Mouse (Mus musculus) midbrain, embryonic 16.5 days (tissue): ENCODE results near the gene Vmn2r2. TPM values are rescaled to one million over a fixed set of nuclear protein-coding genes. Genes with fewer than 3 reads are reported as not detected.

Experiments used
- ATAC-seq: fragments of 200-750 bp; cut with Nextera tagmentation; 2 replicates; pipeline ENCODE4 v1.8.0; 2017; ENCODE audit warnings: moderate TSS enrichment
- H3K27ac ChIP-seq: fragments of 300-500 bp; sonication (generic); 2 replicates; pipeline ENCODE4 v1.5.1; 2014; ENCODE audit warnings: mild to moderate bottlenecking, low read length, mixed read lengths
- H3K27me3 ChIP-seq: fragments of 300-500 bp; sonication (generic); 2 replicates; pipeline ENCODE4 v1.6.1; 2014; ENCODE audit warnings: low read depth, low read length, mixed read lengths; ENCODE audit not compliant: control insufficient read depth, insufficient read depth
- H3K36me3 ChIP-seq: fragments of 300-500 bp; sonication (generic); 2 replicates; pipeline ENCODE4 v1.6.1; 2014; ENCODE audit warnings: mild to moderate bottlenecking, low read length, moderate library complexity, mixed read lengths; ENCODE audit not compliant: control insufficient read depth, insufficient read depth
- H3K4me1 ChIP-seq: fragments of 300-500 bp; sonication (generic); 2 replicates; pipeline ENCODE4 v1.6.1; 2014; ENCODE audit warnings: mild to moderate bottlenecking, low read length, mixed read lengths; ENCODE audit not compliant: control insufficient read depth, insufficient read depth
- H3K4me2 ChIP-seq: fragments of 300-500 bp; sonication (generic); 2 replicates; pipeline ENCODE4 v1.6.1; 2014; ENCODE audit warnings: mild to moderate bottlenecking, low read length, mixed read lengths
- H3K4me3 ChIP-seq: fragments of 300-500 bp; sonication (generic); 2 replicates; pipeline ENCODE4 v1.5.1; 2014; ENCODE audit warnings: low read depth, mild to moderate bottlenecking, low read length, moderate library complexity, mixed read lengths
- H3K9ac ChIP-seq: fragments of 300-500 bp; sonication (generic); 2 replicates; pipeline ENCODE4 v1.6.1; 2014; ENCODE audit warnings: low read depth, low read length, mixed read lengths
- H3K9me3 ChIP-seq: fragments of 300-500 bp; sonication (generic); replicated peaks from 2 replicates; pipeline ENCODE4 v1.6.1; 2014; ENCODE audit warnings: mild to moderate bottlenecking, low read length, mixed read lengths; ENCODE audit not compliant: control insufficient read depth, poor library complexity, severe bottlenecking
- WGBS: fragments of 180-500 bp; shearing (Covaris S2); extraction: QIAGEN DNeasy Blood & Tissue Kit; methylation state at CpG from one replicate; pipeline ENCODE4 v1.1.7; 2014; 5-methylcytosine and 5-hydroxymethylcytosine counted together
- polyA plus RNA-seq: library from polyadenylated mRNA; unstranded; fragments of >200 nt; fragmentation: Nextera tagmentation; extraction: Ambion mirVana; gene quantifications from 2 replicates; pipeline ENCODE4 v1.2.1, GENCODE M21; 2015

The Vmn2r2 gene
- polyA plus RNA-seq, result 0.05 TPM in 1 of 2 replicates, not detected in the other

- Histone ChIP-seq H3K9me3 (no peaks in the 10 kb centered on the region), H3K4me3 (no peak within 1 kb of the TSS), H3K27me3 (no peaks in the 10 kb centered on the region), H3K27ac (no peak within 1 kb of the TSS), H3K4me1 (no peaks in the 10 kb centered on the region), H3K9ac (no peak within 1 kb of the TSS), H3K4me2 (no peak within 1 kb of the TSS), H3K36me3 (no peaks in the 10 kb centered on the region)
- WGBS, result 75% methylated on average over 2 of the region's 2 CpGs
- ATAC-seq, result no peak
Measured at GRCm38 (mm10) chr3:64141878-64142508, at the start of gene Vmn2r2. Gene Vmn2r2 (minus strand): TSS chr3:64141928.

- H3K4me1 ChIP-seq, result no peaks in the 10 kb centered on the region
- no peak overlapping the region for H3K4me3 ChIP-seq
- no peak overlapping the region for H3K27ac ChIP-seq
- no peaks in the 10 kb centered on the region for H3K27me3 ChIP-seq
- H3K9ac ChIP-seq, result no peak overlapping the region
- H3K4me2 ChIP-seq, result no peak overlapping the region
- H3K9me3 ChIP-seq, result no peaks in the 10 kb centered on the region
- 89% methylated on average over 11 of the region's 11 CpGs for WGBS
- ATAC-seq, result no peak
- H3K36me3 ChIP-seq, result no peaks in the 10 kb centered on the region
Measured at GRCm38 (mm10) chr3:64113352-64114046, 28.2 kb downstream of the Vmn2r2 start.

DNA sequence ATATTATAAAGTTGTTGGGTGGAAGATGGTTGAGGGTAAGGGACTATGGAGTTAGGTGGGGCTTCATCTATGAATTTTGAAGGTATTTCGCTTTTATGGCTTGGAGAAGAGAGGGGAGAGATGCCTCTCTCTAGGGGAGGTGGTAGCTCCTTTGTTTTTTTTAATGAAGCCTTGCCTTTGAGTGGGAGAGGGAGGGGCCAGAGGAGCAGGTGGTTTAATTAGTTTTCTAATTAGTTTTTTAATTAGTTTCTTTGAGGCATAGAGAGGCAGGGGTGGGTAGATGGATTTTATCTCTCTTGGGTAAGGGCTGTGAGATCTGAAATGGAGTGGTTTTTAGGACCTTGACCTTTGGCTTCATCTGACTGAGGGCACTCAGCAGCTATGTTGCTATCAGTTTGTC lies 29.0 kb downstream of the Vmn2r2 start:
- no peaks in the 10 kb centered on the region for H3K36me3 ChIP-seq
- no peaks in the 10 kb centered on the region for H3K27me3 ChIP-seq

GRCm38 (mm10) chr3:64081247-64081646 lies 60.5 kb downstream of the Vmn2r2 start, which contains the start of gene Vmn2r1:
Gene Vmn2r1 (plus strand): TSS chr3:64081547.
- Histone ChIP-seq H3K4me2 (no peak within 1 kb of the TSS), H3K4me3 (no peak within 1 kb of the TSS), H3K27me3 (no peaks in the 10 kb centered on the region), H3K4me1 (no peaks in the 10 kb centered on the region), H3K27ac (no peak within 1 kb of the TSS), H3K36me3 (no peaks in the 10 kb centered on the region), H3K9ac (no peak within 1 kb of the TSS), H3K9me3 (no peaks in the 10 kb centered on the region)
- 83% methylated on average over 4 of the region's 4 CpGs for WGBS
- ATAC-seq, result no peak

More for the DNA sequence above, 29.0 kb downstream of the Vmn2r2 start:
- Histone ChIP-seq H3K4me3 (no peak overlapping the region), H3K4me1 (no peaks in the 10 kb centered on the region), H3K27ac (no peak overlapping the region), H3K9ac (no peak overlapping the region), H3K4me2 (no peak overlapping the region), H3K9me3 (no peaks in the 10 kb centered on the region)
- WGBS, result 76% methylated on average over 1 of the region's 1 CpGs
- no peak for ATAC-seq

Other genes with a start within 250 kb of the Vmn2r2 start
- 11.8 and 11.9 TPM in 2 replicates for gene Plch1, start 242.5 kb downstream of the Vmn2r2 start, polyA plus RNA-seq
- 7.7 and 8.3 TPM in 2 replicates for gene E130311K13Rik, start 212.5 kb downstream of the Vmn2r2 start, polyA plus RNA-seq
- gene Slc33a1, start 177.2 kb downstream of the Vmn2r2 start, polyA plus RNA-seq, result 21.5 and 21.8 TPM in 2 replicates
- 53.0 and 53.3 TPM in 2 replicates for gene Gmps, start 165.8 kb downstream of the Vmn2r2 start, polyA plus RNA-seq
- 0.12 and 0.13 TPM in 2 replicates for gene Vmn2r1, start 60.4 kb downstream of the Vmn2r2 start, polyA plus RNA-seq
- 0.03 TPM in 1 of 2 replicates, not detected in the other for gene Vmn2r3, start 147.8 kb upstream of the Vmn2r2 start, polyA plus RNA-seq